Mouse (Mus musculus) limb, embryonic 10.5 days (tissue): ENCODE data around the gene Elavl1. TPM values are rescaled to one million over a fixed set of nuclear protein-coding genes. Genes with fewer than 3 reads are reported as not detected.
"Not testable (repeated sequence)": the region's sequence is repeated elsewhere in the genome, so short reads cannot be mapped to it uniquely, and the experiment has no call there.

ENCODE experiments used
- DNase-seq: peaks from one replicate; pipeline ENCODE4 v3.0.0-alpha.2; 2017; ENCODE audit warnings: low spot score
- H3K27ac ChIP-seq: fragments of 300-500 bp; sonication (generic); 2 replicates; pipeline ENCODE4 v1.5.1; 2016; ENCODE audit warnings: mild to moderate bottlenecking
- H3K27me3 ChIP-seq: fragments of 300-500 bp; sonication (generic); 2 replicates; pipeline ENCODE4 v1.6.1; 2016; ENCODE audit warnings: low read depth, mild to moderate bottlenecking; ENCODE audit not compliant: poor library complexity, severe bottlenecking
- H3K36me3 ChIP-seq: fragments of 300-500 bp; sonication (generic); 2 replicates; pipeline ENCODE4 v1.6.1; 2016; ENCODE audit warnings: mild to moderate bottlenecking, moderate library complexity
- H3K4me1 ChIP-seq: fragments of 300-500 bp; sonication (generic); 2 replicates; pipeline ENCODE4 v1.6.1; 2016
- H3K4me3 ChIP-seq: fragments of 300-500 bp; sonication (generic); 2 replicates; pipeline ENCODE4 v1.5.1; 2016; ENCODE audit warnings: mild to moderate bottlenecking, moderate library complexity
- H3K9me3 ChIP-seq: fragments of 300-500 bp; sonication (generic); replicated peaks from 2 replicates; pipeline ENCODE4 v1.6.1; 2016; ENCODE audit warnings: mild to moderate bottlenecking
- WGBS: fragments of 180-500 bp; shearing (Covaris S2); methylation state at CpG from one replicate; pipeline ENCODE4 v1.1.7; 2016; 5-methylcytosine and 5-hydroxymethylcytosine counted together
- polyA plus RNA-seq: library from polyadenylated mRNA; unstranded; fragments of >200 nt; fragmentation: Nextera tagmentation; extraction: Ambion mirVana; gene quantifications from 2 replicates; pipeline ENCODE4 v1.2.1, GENCODE M21; 2016

The Elavl1 gene
- 373 and 395 TPM in 2 replicates for polyA plus RNA-seq

GRCm38 (mm10) chr8:4324983-4325750 lies at the start of gene Elavl1, which contains the start of gene Ccl25:
TSS of gene Elavl1 (minus strand) at chr8:4325413.
TSS of gene Ccl25 (plus strand) at chr8:4325210.
- WGBS = under 1% methylated on average over 77 of the region's 78 CpGs
- DNase-seq = peak; percentile 98
- peak within 1 kb of the TSS; percentile 98 for H3K4me3 ChIP-seq
- peaks cover 19% of the 10 kb centered on the region for H3K4me1 ChIP-seq
- no peaks in the 10 kb centered on the region for H3K27me3 ChIP-seq
- peaks cover 68% of the 10 kb centered on the region for H3K36me3 ChIP-seq
- no peaks in the 10 kb centered on the region for H3K9me3 ChIP-seq
- H3K27ac ChIP-seq = peak within 1 kb of the TSS; percentile 97

GRCm38 (mm10) chr8:4372657-4373056 lies 47.4 kb upstream of the Elavl1 start:
- WGBS = 63% methylated on average over 2 of the region's 2 CpGs
- no peak for DNase-seq
- no peaks in the 10 kb centered on the region for H3K9me3 ChIP-seq

GRCm38 (mm10) chr8:4370078-4370477 lies 44.9 kb upstream of the Elavl1 start:
- H3K27ac ChIP-seq = no peak overlapping the region
- H3K4me1 ChIP-seq = no peaks in the 10 kb centered on the region
- WGBS = 35% methylated on average over 2 of the region's 2 CpGs
- no peaks in the 10 kb centered on the region for H3K9me3 ChIP-seq
- H3K4me3 ChIP-seq = no peak overlapping the region
- H3K36me3 ChIP-seq = no peaks in the 10 kb centered on the region
- peak; percentile 39 for DNase-seq
- no peaks in the 10 kb centered on the region for H3K27me3 ChIP-seq

More at GRCm38 (mm10) chr8:4372657-4373056, 47.4 kb upstream of the Elavl1 start:
- Histone ChIP-seq H3K27ac (no peak overlapping the region), H3K4me1 (no peaks in the 10 kb centered on the region), H3K36me3 (no peaks in the 10 kb centered on the region), H3K27me3 (no peaks in the 10 kb centered on the region), H3K4me3 (no peak overlapping the region)

- no peaks in the 10 kb centered on the region for H3K4me1 ChIP-seq
- H3K9me3 ChIP-seq = no peaks in the 10 kb centered on the region
- no peaks in the 10 kb centered on the region for H3K36me3 ChIP-seq
- no peaks in the 10 kb centered on the region for H3K27me3 ChIP-seq
- no peak overlapping the region for H3K4me3 ChIP-seq
- 96% methylated on average over 4 of the region's 4 CpGs for WGBS
- no peak for DNase-seq
- H3K27ac ChIP-seq = no peak overlapping the region
These were observed 43.3 kb upstream of the Elavl1 start for GRCm38 (mm10) chr8:4368470-4368869.

- Histone ChIP-seq H3K27ac (no peak overlapping the region), H3K27me3 (no peaks in the 10 kb centered on the region), H3K4me1 (no peaks in the 10 kb centered on the region), H3K9me3 (no peaks in the 10 kb centered on the region), H3K36me3 (no peaks in the 10 kb centered on the region), H3K4me3 (no peak overlapping the region)
- DNase-seq = no peak
- 89% methylated on average over 11 of the region's 11 CpGs for WGBS
These were observed 42.6 kb upstream of the Elavl1 start for GRCm38 (mm10) chr8:4367808-4368207.

DNA sequence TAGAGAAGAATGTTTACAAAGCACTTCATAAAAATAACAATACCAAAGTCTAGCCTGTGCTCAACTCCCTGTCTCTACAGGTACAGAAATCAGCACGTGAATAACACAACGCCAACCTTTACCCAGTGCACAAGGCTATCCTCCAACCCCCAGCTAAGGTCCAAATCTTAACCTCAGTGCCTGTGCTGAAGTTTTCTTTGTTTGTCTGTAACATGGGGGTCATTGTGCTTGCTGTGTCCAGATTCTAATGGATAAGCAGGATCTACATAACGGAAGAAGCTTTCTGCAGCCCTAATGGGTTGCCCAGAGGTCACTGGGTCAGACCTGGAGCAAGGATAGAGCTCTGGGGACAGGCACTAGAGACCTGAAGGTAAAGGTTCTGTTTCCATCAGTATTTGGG lies 41.0 kb upstream of the Elavl1 start:
- Histone ChIP-seq H3K4me3 (no peak overlapping the region), H3K27me3 (no peaks in the 10 kb centered on the region), H3K4me1 (no peaks in the 10 kb centered on the region), H3K36me3 (no peaks in the 10 kb centered on the region), H3K9me3 (no peaks in the 10 kb centered on the region), H3K27ac (no peak overlapping the region)
- no peak for DNase-seq
- 87% methylated on average over 3 of the region's 3 CpGs for WGBS

DNA sequence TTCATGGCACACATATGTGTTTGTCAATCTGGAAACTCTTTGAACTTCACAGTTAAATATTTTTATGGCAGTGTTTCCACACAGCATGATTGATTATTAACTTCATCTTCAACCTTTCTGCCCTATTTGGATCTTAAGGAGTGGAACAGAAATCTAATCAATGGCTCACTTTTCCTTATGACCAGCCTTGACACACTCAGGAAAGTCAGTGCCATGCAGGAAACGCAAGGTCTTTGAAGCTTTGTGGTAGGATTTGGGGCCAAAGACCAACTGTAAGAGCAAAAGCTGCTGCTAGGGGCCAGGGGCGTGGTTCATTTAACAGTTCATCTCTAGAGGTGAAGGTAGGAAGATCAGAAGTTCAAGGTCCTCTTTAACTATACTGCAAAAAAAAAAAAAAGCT lies 35.7 kb upstream of the Elavl1 start:
- Histone ChIP-seq H3K4me1 (no peaks in the 10 kb centered on the region), H3K27me3 (no peaks in the 10 kb centered on the region)
- WGBS = 87% methylated on average over 2 of the region's 2 CpGs

DNA sequence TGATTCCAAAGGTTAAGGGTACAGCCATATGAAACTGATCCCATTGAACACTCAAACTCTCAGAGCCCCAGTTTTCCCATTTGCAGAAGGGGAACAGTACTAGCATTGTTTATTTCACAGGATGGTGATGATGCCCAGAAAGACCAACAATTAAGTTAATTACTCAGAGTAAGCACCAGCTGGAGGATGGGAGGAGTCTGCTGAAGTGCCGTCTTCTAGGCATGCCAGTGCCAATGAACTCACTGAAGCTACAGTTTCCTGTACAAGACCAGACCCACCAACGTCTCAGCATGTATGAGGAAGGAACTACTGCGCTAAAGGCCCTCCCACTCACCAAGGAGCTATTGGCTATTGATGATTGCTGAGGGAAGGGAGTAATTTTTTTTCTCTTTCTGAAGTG lies 34.1 kb upstream of the Elavl1 start:
- no peaks in the 10 kb centered on the region for H3K36me3 ChIP-seq
- H3K4me3 ChIP-seq = no peak overlapping the region
- H3K4me1 ChIP-seq = no peaks in the 10 kb centered on the region
- WGBS = 73% methylated on average over 3 of the region's 3 CpGs
- no peaks in the 10 kb centered on the region for H3K27me3 ChIP-seq
- no peak for DNase-seq
- no peaks in the 10 kb centered on the region for H3K9me3 ChIP-seq
- H3K27ac ChIP-seq = no peak overlapping the region

More for the DNA sequence above, 35.7 kb upstream of the Elavl1 start:
- no peaks in the 10 kb centered on the region for H3K36me3 ChIP-seq
- no peak overlapping the region for H3K27ac ChIP-seq
- DNase-seq = no peak
- no peaks in the 10 kb centered on the region for H3K9me3 ChIP-seq
- no peak overlapping the region for H3K4me3 ChIP-seq

GRCm38 (mm10) chr8:4355455-4355854 lies 30.2 kb upstream of the Elavl1 start:
- Histone ChIP-seq H3K4me1 (no peaks in the 10 kb centered on the region), H3K36me3 (no peaks in the 10 kb centered on the region), H3K4me3 (no peak overlapping the region), H3K9me3 (no peaks in the 10 kb centered on the region), H3K27ac (no peak overlapping the region), H3K27me3 (no peaks in the 10 kb centered on the region)
- WGBS = 87% methylated on average over 10 of the region's 10 CpGs
- no peak for DNase-seq

GRCm38 (mm10) chr8:4354516-4354915 lies 29.3 kb upstream of the Elavl1 start:
- no peak for DNase-seq
- Histone ChIP-seq H3K9me3 (no peaks in the 10 kb centered on the region), H3K4me3 (no peak overlapping the region), H3K36me3 (no peaks in the 10 kb centered on the region), H3K4me1 (no peaks in the 10 kb centered on the region), H3K27me3 (no peaks in the 10 kb centered on the region), H3K27ac (no peak overlapping the region)
- WGBS = 83% methylated on average over 1 of the region's 1 CpGs

- Histone ChIP-seq H3K36me3 (no peaks in the 10 kb centered on the region), H3K27ac (no peak overlapping the region), H3K27me3 (no peaks in the 10 kb centered on the region), H3K9me3 (no peaks in the 10 kb centered on the region), H3K4me1 (no peaks in the 10 kb centered on the region), H3K4me3 (no peak overlapping the region)
- no peak for DNase-seq
- WGBS = 86% methylated on average over 4 of the region's 4 CpGs
These were observed 28.5 kb upstream of the Elavl1 start for GRCm38 (mm10) chr8:4353741-4354140.

DNA sequence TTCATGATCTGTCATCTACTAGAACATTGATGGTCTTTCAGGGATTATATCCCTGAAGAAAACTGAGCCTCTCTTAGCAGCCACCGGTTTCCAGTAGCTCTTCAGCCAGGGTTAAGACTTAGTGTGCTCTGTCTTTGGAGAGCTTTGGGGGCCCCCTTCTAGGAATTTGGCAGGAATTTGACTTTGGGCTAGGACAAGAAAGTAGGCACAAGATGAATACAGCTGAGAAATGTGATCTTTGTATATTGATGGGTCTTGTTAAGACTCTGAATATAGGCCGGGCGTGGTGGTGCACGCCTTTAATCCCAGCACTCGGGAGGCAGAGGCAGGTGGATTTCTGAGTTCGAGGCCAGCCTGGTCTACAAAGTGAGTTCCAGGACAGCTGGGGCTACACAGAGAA lies 27.3 kb upstream of the Elavl1 start:
- not testable (repeated sequence) for H3K27ac ChIP-seq, H3K9me3 ChIP-seq, DNase-seq, H3K4me1 ChIP-seq, H3K27me3 ChIP-seq, H3K36me3 ChIP-seq, H3K4me3 ChIP-seq
- 92% methylated on average over 6 of the region's 6 CpGs for WGBS

- no peaks in the 10 kb centered on the region for H3K36me3 ChIP-seq
- H3K27ac ChIP-seq = no peak overlapping the region
- H3K4me3 ChIP-seq = no peak overlapping the region
- no peaks in the 10 kb centered on the region for H3K9me3 ChIP-seq
- peaks cover 5% of the 10 kb centered on the region for H3K4me1 ChIP-seq
- DNase-seq = no peak
- H3K27me3 ChIP-seq = no peaks in the 10 kb centered on the region
- 83% methylated on average over 3 of the region's 3 CpGs for WGBS
These were observed 25.4 kb upstream of the Elavl1 start for GRCm38 (mm10) chr8:4350618-4351017.

GRCm38 (mm10) chr8:4349335-4349734 lies 24.1 kb upstream of the Elavl1 start:
- H3K4me3 ChIP-seq = no peak overlapping the region
- DNase-seq = no peak

More at GRCm38 (mm10) chr8:4349335-4349734, 24.1 kb upstream of the Elavl1 start:
- WGBS = 74% methylated on average over 1 of the region's 1 CpGs
- H3K9me3 ChIP-seq = no peaks in the 10 kb centered on the region
- H3K36me3 ChIP-seq = no peaks in the 10 kb centered on the region
- H3K4me1 ChIP-seq = peaks cover 5% of the 10 kb centered on the region
- no peak overlapping the region for H3K27ac ChIP-seq
- H3K27me3 ChIP-seq = no peaks in the 10 kb centered on the region
